Mouse (Mus musculus) heart, postnatal 14 days (tissue): ENCODE measurements at regions not wholly inside any gene's neighbourhood (a gene's known extent, or its start where the extent isn't known, plus 50 kb on each side); places are given as distances from the start of the nearest gene placed in this dataset.

Experiments
- DNase-seq, 2 experiments: peaks; one replicate each; pipeline ENCODE4 v3.0.0; 2021 to 2022
- intact Hi-C: fragments of 180-260 bp; cut with DNase I; formaldehyde crosslinking; loops from one replicate; pipeline ENCODE4 v1.15.1; 2025

- intact Hi-C loops = loop anchor here (5.0 kb wide), 2 partner anchors 425 to 440 kb away; no protein-coding TSS in a partner anchor
- DNase-seq = peak; percentile 13 to 42
Observed at GRCm38 (mm10) chr16:78637015-78637414, 60.5 kb upstream of the D16Ertd472e start.

DNA sequence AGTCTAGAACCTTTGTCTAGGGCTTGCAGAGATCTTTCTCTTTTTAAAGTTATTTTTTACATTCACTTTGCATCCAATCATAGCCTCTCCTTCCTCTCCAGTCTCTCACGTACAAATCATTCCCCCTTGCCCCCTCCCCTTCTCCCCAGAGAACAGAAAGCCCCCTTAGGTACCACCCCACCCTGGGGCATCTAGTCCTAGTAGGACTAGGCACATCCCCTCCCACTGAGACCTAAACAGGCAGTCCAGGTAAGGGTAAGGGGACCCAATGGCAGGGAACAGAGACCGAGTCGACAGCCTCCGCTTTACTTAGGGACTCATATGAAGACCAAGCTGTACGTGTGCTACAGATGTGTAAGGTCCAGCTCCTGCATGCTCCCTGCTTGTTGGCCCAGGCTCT, 59.3 kb upstream of the D16Ertd472e start:
- no peak for DNase-seq
- intact Hi-C loops = loop anchor here (2.0 to 5.0 kb wide), 4 partner anchors 183 to 438 kb away; no protein-coding TSS in a partner anchor

- intact Hi-C loops = loop anchor here (2.0 to 5.0 kb wide), 4 partner anchors 182 to 438 kb away; no protein-coding TSS in a partner anchor
- peak; percentile 75 to 80 for DNase-seq
Observed at GRCm38 (mm10) chr16:78635257-78635656, 58.7 kb upstream of the D16Ertd472e start.

DNA sequence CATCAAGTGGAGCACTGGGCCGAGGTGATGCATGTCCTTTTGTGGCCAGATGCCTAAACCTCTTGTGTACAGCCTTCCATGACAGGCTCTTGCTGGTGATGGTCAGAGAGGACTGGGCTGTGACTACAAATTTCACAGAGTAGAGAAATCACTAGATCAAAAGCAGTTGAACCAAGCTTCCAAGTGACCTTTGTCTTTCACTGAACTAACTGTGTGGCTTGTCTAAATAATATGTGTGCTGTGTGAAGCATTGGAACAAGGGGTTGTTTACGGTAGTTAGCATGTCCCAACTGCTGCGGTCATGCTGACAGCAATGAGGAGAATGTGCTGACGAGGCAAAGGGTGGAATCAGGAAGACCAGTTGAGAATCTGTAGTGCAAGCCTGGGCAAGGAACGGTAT, 55.3 kb upstream of the D16Ertd472e start:
- intact Hi-C loops = loop anchor here (5.0 kb wide), 1 partner anchor 54 kb away; the partner anchor contains the start of gene D16Ertd472e
- no peak for DNase-seq

DNA sequence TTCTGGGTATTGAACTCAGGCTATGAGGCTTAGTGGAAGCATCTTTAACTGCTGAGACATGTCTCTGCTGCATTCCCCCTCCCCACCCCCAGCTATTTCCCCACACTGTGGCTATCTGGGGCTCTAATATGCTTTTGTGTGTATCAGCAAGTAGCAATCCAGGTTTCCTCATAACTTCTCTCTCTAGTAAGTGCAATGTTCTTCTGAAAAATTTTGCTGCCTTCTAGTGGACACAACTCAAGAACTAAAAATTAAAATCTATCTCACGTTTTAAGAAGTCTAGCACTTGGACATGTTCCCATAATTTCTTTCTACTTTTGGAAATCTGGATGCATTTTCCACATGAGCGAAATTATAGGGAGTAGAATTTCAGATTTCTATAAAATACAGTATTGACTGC, 50.3 kb upstream of the D16Ertd472e start:
- intact Hi-C loops = loop anchor here (2.0 kb wide), 1 partner anchor 174 kb away; no protein-coding TSS in a partner anchor
- DNase-seq = no peak
